Mouse (Mus musculus) heart, embryonic 14.5 days (tissue): ENCODE data around the gene Cntnap5a. TPM values are rescaled to one million over a fixed set of nuclear protein-coding genes. Genes with fewer than 3 reads are reported as not detected.

Experiments used
- ATAC-seq: fragments of 200-750 bp; cut with Nextera tagmentation; 2 replicates; pipeline ENCODE4 v1.8.0; 2017; ENCODE audit warnings: low read depth, moderate TSS enrichment; ENCODE audit not compliant: insufficient number of reproducible peaks, insufficient read depth, low FRiP score
- H3K27ac ChIP-seq, 2 experiments: fragments of 200-500 bp in 1 of 2; fragments of 300-500 bp in 1 of 2; sonication (generic) in 1 of 2; replicated peaks in 1 of 2; 2 replicates each; pipeline ENCODE4 v1.5.1; 2012 to 2014; ENCODE audit warnings: low read depth in 2 of 2, low read length in 2 of 2, control low read depth in 1 of 2, mild to moderate bottlenecking in 1 of 2, mixed read lengths in 1 of 2; ENCODE audit not compliant: control insufficient read depth in 1 of 2, insufficient read depth in 1 of 2
- H3K27me3 ChIP-seq: fragments of 300-500 bp; sonication (generic); 2 replicates; pipeline ENCODE4 v1.6.1; 2014; ENCODE audit warnings: mild to moderate bottlenecking, low read length, control low read depth; ENCODE audit not compliant: control insufficient read depth, insufficient read depth
- H3K36me3 ChIP-seq: fragments of 300-500 bp; sonication (generic); 2 replicates; pipeline ENCODE4 v1.6.1; 2014; ENCODE audit warnings: mild to moderate bottlenecking, control low read depth, low read length, mixed read lengths; ENCODE audit not compliant: control insufficient read depth, insufficient read depth
- H3K4me1 ChIP-seq, 2 experiments: fragments of 200-500 bp in 1 of 2; fragments of 300-500 bp in 1 of 2; sonication (generic) in 1 of 2; 2 replicates each; pipeline ENCODE4 v1.6.1; 2012 to 2014; ENCODE audit warnings: low read length in 2 of 2, control low read depth in 1 of 2, mixed read lengths in 1 of 2; ENCODE audit not compliant: control insufficient read depth in 2 of 2, insufficient read depth in 2 of 2
- H3K4me2 ChIP-seq: fragments of 300-500 bp; sonication (generic); 2 replicates; pipeline ENCODE4 v1.6.1; 2014; ENCODE audit warnings: mild to moderate bottlenecking, low read length
- H3K4me3 ChIP-seq, 2 experiments: fragments of 200-500 bp in 1 of 2; fragments of 300-500 bp in 1 of 2; sonication (generic) in 1 of 2; 2 replicates each; pipeline ENCODE4 v1.5.1; 2012 to 2014; ENCODE audit warnings: low read length in 2 of 2, mild to moderate bottlenecking in 2 of 2, control low read depth in 1 of 2, low read depth in 1 of 2, moderate library complexity in 1 of 2; ENCODE audit not compliant: control insufficient read depth in 1 of 2, insufficient read depth in 1 of 2
- H3K9ac ChIP-seq: fragments of 300-500 bp; sonication (generic); 2 replicates; pipeline ENCODE4 v1.6.1; 2014; ENCODE audit warnings: mild to moderate bottlenecking, low read length
- H3K9me3 ChIP-seq: fragments of 300-500 bp; sonication (generic); 2 replicates; pipeline ENCODE4 v1.6.1; 2016; ENCODE audit warnings: low read length, control low read depth; ENCODE audit not compliant: control insufficient read depth
- WGBS: fragments of 180-500 bp; shearing (Covaris S2); extraction: QIAGEN DNeasy Blood & Tissue Kit; methylation state at CpG from one replicate; pipeline ENCODE4 v1.1.7; 2014; 5-methylcytosine and 5-hydroxymethylcytosine counted together
- polyA plus RNA-seq: library from polyadenylated mRNA; unstranded; fragments of >200 nt; fragmentation: Nextera tagmentation; extraction: Ambion mirVana; gene quantifications from 2 replicates; pipeline ENCODE4 v1.2.1, GENCODE M21; 2014

Gene Cntnap5a
- polyA plus RNA-seq, 1 experiment from 2014 or later: not detected

- no peak for ATAC-seq
- Histone ChIP-seq H3K4me2 (no peak overlapping the region), H3K4me3 (no peak overlapping the region), H3K9ac (no peak overlapping the region), H3K9me3 (no peaks in the 10 kb centered on the region), H3K27me3 (no peaks in the 10 kb centered on the region), H3K4me1 (no peaks in the 10 kb centered on the region), H3K27ac (no peak overlapping the region), H3K36me3 (no peaks in the 10 kb centered on the region)
These were observed 682.2 kb downstream of the Cntnap5a start for GRCm38 (mm10) chr1:116366806-116367205.

- Histone ChIP-seq H3K9me3 (no peaks in the 10 kb centered on the region), H3K9ac (no peak overlapping the region), H3K27ac (no peak overlapping the region), H3K27me3 (no peaks in the 10 kb centered on the region), H3K4me3 (no peak overlapping the region), H3K4me2 (no peak overlapping the region), H3K36me3 (no peaks in the 10 kb centered on the region), H3K4me1 (no peaks in the 10 kb centered on the region)
- 58% methylated on average over 7 of the region's 7 CpGs for WGBS
- no peak for ATAC-seq
These were observed 683.0 kb downstream of the Cntnap5a start for GRCm38 (mm10) chr1:116367572-116367971.

GRCm38 (mm10) chr1:116370817-116371216 lies 686.3 kb downstream of the Cntnap5a start:
- 87% methylated on average over 4 of the region's 4 CpGs for WGBS
- no peaks in the 10 kb centered on the region for H3K27me3 ChIP-seq
- H3K9me3 ChIP-seq: no peaks in the 10 kb centered on the region
- no peak overlapping the region for H3K27ac ChIP-seq
- no peak overlapping the region for H3K9ac ChIP-seq
- no peak overlapping the region for H3K4me2 ChIP-seq
- ATAC-seq: no peak
- no peaks in the 10 kb centered on the region for H3K4me1 ChIP-seq
- H3K36me3 ChIP-seq: no peaks in the 10 kb centered on the region
- H3K4me3 ChIP-seq: no peak overlapping the region

GRCm38 (mm10) chr1:116373551-116373950 lies 689.0 kb downstream of the Cntnap5a start:
- Histone ChIP-seq H3K4me2 (no peak overlapping the region), H3K4me1 (no peaks in the 10 kb centered on the region), H3K27ac (no peak overlapping the region), H3K9ac (no peak overlapping the region), H3K27me3 (no peaks in the 10 kb centered on the region), H3K4me3 (no peak overlapping the region), H3K9me3 (no peaks in the 10 kb centered on the region), H3K36me3 (no peaks in the 10 kb centered on the region)
- no peak for ATAC-seq
- 68% methylated on average over 1 of the region's 1 CpGs for WGBS

- Histone ChIP-seq H3K4me3 (no peak overlapping the region), H3K36me3 (no peaks in the 10 kb centered on the region), H3K27ac (no peak overlapping the region), H3K9me3 (no peaks in the 10 kb centered on the region), H3K9ac (no peak overlapping the region), H3K27me3 (no peaks in the 10 kb centered on the region), H3K4me1 (no peaks in the 10 kb centered on the region), H3K4me2 (no peak overlapping the region)
- no peak for ATAC-seq
These were observed 707.8 kb downstream of the Cntnap5a start for GRCm38 (mm10) chr1:116392390-116392789.

GRCm38 (mm10) chr1:116401996-116402656 lies 717.6 kb downstream of the Cntnap5a start:
- Histone ChIP-seq H3K9ac (no peak overlapping the region), H3K4me3 (no peak overlapping the region), H3K27ac (no peak overlapping the region), H3K4me2 (no peak overlapping the region), H3K27me3 (no peaks in the 10 kb centered on the region), H3K36me3 (no peaks in the 10 kb centered on the region), H3K4me1 (no peaks in the 10 kb centered on the region), H3K9me3 (no peaks in the 10 kb centered on the region)
- WGBS: 58% methylated on average over 1 of the region's 1 CpGs
- ATAC-seq: no peak

GRCm38 (mm10) chr1:116409836-116410235 lies 725.3 kb downstream of the Cntnap5a start:
- ATAC-seq: no peak
- Histone ChIP-seq H3K27ac (no peak overlapping the region), H3K9me3 (no peaks in the 10 kb centered on the region), H3K4me3 (no peak overlapping the region), H3K36me3 (no peaks in the 10 kb centered on the region), H3K4me1 (no peaks in the 10 kb centered on the region), H3K4me2 (no peak overlapping the region), H3K9ac (no peak overlapping the region), H3K27me3 (no peaks in the 10 kb centered on the region)
- WGBS: 62% methylated on average over 1 of the region's 1 CpGs

- H3K27me3 ChIP-seq: no peaks in the 10 kb centered on the region
- no peak overlapping the region for H3K9ac ChIP-seq
- no peak for ATAC-seq
- 75% methylated on average over 2 of the region's 2 CpGs for WGBS
- no peak overlapping the region for H3K4me3 ChIP-seq
- H3K36me3 ChIP-seq: no peaks in the 10 kb centered on the region
- no peak overlapping the region for H3K4me2 ChIP-seq
- H3K27ac ChIP-seq: no peak overlapping the region
- H3K9me3 ChIP-seq: no peaks in the 10 kb centered on the region
- H3K4me1 ChIP-seq: no peaks in the 10 kb centered on the region
These were observed 743.8 kb downstream of the Cntnap5a start for GRCm38 (mm10) chr1:116428396-116428795.
